Mouse (Mus musculus) ES-E14 (cell line): ENCODE measurements around the gene Phf2.

Source experiments
- CHD2 ChIP-seq: IDR thresholded peaks from 2 replicates; pipeline ENCODE4 v1.6.1; 2014; ENCODE audit warnings: mild to moderate bottlenecking, low read depth, low read length, inconsistent platforms
- ZC3H11A ChIP-seq: IDR thresholded peaks from 2 replicates; pipeline ENCODE4 v1.6.1; 2012; ENCODE audit warnings: low read depth, mild to moderate bottlenecking, inconsistent platforms, low read length, borderline replicate concordance
- ZNF384 ChIP-seq: IDR thresholded peaks from 2 replicates; pipeline ENCODE4 v1.6.1; 2012; ENCODE audit warnings: low read depth, low read length, inconsistent platforms

DNA sequence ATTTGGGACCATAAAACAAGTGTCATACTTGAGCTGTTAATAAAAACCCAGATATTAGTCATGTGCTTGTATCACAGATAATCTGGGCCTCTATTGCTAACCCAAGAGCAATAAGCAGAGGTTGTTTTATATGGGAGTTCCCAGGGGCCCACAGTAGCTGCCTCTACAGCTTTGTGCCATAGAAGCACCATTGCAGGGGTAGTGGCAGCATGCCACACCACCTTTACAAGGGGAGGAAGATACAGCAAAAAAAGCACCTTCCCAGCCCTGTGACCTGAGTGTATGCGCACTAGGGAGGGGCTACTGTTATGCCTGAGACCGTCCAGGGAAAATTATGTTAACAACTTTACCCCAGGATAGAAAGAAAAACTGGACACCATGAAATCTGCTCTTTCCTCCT lies 34.5 kb upstream of the Phf2 start:
- TF ChIP-seq CHD2 (no peak), ZC3H11A (no peak), ZNF384 (no peak)
